11 mouse cellular contexts compared by ENCODE assay signal in genomic region chr2:128091431-128092369, GRCm38 (mm10). TPM values are rescaled to one million over a fixed set of nuclear protein-coding genes. Genes with fewer than 3 reads are reported as not detected.
A peak's percentile ranks its signal among the peaks of the same experiment; 100 is the strongest.
DNase-seq lines count a peak whose midpoint lies in the region; TF ChIP-seq lines count a peak whose summit lies in the region.
"Had no signal": no experiment of that assay in that cellular context is flagged by ENCODE, and none has a peak within 500 bp of the region (broad histone marks: within the 10 kb centered on the region; RNA-seq: fewer than 3 reads in every experiment).

No protein-coding gene starts in this region.

- DNase-seq in spleen, adult 2 months (ENCODE audit: low read depth in 1 of 2, low spot score in 2 of 2) = peak in 1 of 2 experiments; percentile 42
- no peak for DNase-seq in spleen, adult 12 weeks (ENCODE audit: low spot score)
- peak; percentile 43 for DNase-seq in embryonic facial prominence, embryonic 10.5 days (ENCODE audit: low spot score)
- DNase-seq in kidney, postnatal 14 days = peak; percentile 51
- peak; percentile 15 for DNase-seq in yolk sac, embryonic 10.5 days (ENCODE audit: low spot score)
- DNase-seq in cerebellum, adult 9-10 months = no peak
- DNase-seq in frontal cortex, postnatal 10 days (ENCODE audit: low spot score in 2 of 2) = no peak
- DNase-seq: gastrocnemius, postnatal 25 days; right cerebral cortex, postnatal 25 days had no signal

- H3K36me3 ChIP-seq in spleen, adult 2 months (ENCODE audit: control insufficient read depth, insufficient read depth, low read length) = no peaks in the 10 kb centered on the region
- no peaks in the 10 kb centered on the region for H3K36me3 ChIP-seq in embryonic facial prominence, embryonic 10.5 days (replicated peaks)
- H3K36me3 ChIP-seq: embryonic facial prominence, embryonic 13.5 days; limb, embryonic 15.5 days had no signal

- H3K4me1 ChIP-seq in spleen, adult 2 months (ENCODE audit: control insufficient read depth, insufficient read depth, insufficient read length) = peaks cover 37% of the 10 kb centered on the region
- peaks cover 21% of the 10 kb centered on the region for H3K4me1 ChIP-seq in embryonic facial prominence, embryonic 10.5 days
- H3K4me1 ChIP-seq: embryonic facial prominence, embryonic 13.5 days; limb, embryonic 15.5 days had no signal

- TF ChIP-seq CTCF in spleen, adult 2 months (IDR thresholded peaks at IDR 0.05; ENCODE audit: extremely low read depth, insufficient read depth, insufficient read length, insufficient replicate concordance) = no peak

- no peaks in the 10 kb centered on the region for H3K27me3 ChIP-seq in spleen, adult 2 months (ENCODE audit: control insufficient read depth, insufficient read depth, low read length)
- no peaks in the 10 kb centered on the region for H3K27me3 ChIP-seq in embryonic facial prominence, embryonic 10.5 days (replicated peaks; ENCODE audit: low read depth, poor library complexity, severe bottlenecking)
- H3K27me3 ChIP-seq: embryonic facial prominence, embryonic 13.5 days; limb, embryonic 15.5 days had no signal

- WGBS in spleen, adult 2 months = 44% methylated on average over 11 of the region's 11 CpGs
- WGBS in embryonic facial prominence, embryonic 10.5 days = 63% methylated on average over 11 of the region's 11 CpGs

- peak overlapping the region; percentile 49 for H3K27ac ChIP-seq in spleen, adult 2 months (ENCODE audit: insufficient read depth, low read length)
- H3K27ac ChIP-seq in embryonic facial prominence, embryonic 10.5 days (replicated peaks) = peak overlapping the region; percentile 60
- H3K27ac ChIP-seq: embryonic facial prominence, embryonic 13.5 days; limb, embryonic 15.5 days had no signal

- no peak for TF ChIP-seq POLR2A in spleen, adult 2 months (IDR thresholded peaks at IDR 0.05; ENCODE audit: low read depth, low read length)

- no peak overlapping the region for H3K4me3 ChIP-seq in spleen, adult 2 months (ENCODE audit: extremely low read depth, insufficient read depth, insufficient read length)
- no peak overlapping the region for H3K4me3 ChIP-seq in embryonic facial prominence, embryonic 10.5 days
- H3K4me3 ChIP-seq: embryonic facial prominence, embryonic 13.5 days; limb, embryonic 15.5 days had no signal

- H3K9me3 ChIP-seq in embryonic facial prominence, embryonic 10.5 days = no peaks in the 10 kb centered on the region
- H3K9me3 ChIP-seq: embryonic facial prominence, embryonic 13.5 days; limb, embryonic 15.5 days had no signal

RNA-seq across cellular contexts. Expression of gene Bcl2l11, which starts 34.1 kb away (rescaled TPM):
- 21.6 and 22.1 TPM in 2 replicates for polyA plus RNA-seq in spleen, adult 2 months (2012; rRNA removed)
- polyA plus RNA-seq in embryonic facial prominence, embryonic 10.5 days (2016; fragmentation: Nextera tagmentation; extraction: Ambion mirVana) = 32.5 and 35.7 TPM in 2 replicates

Comparison
In these comparisons a context has a peak if more than half of its experiments do, and no peak if none do; other contexts are left out.
1. DNase-seq: peak in embryonic facial prominence, embryonic 10.5 days (single experiment), kidney, postnatal 14 days (single experiment) and yolk sac, embryonic 10.5 days (single experiment); none in spleen, adult 12 weeks (single experiment), cerebellum, adult 9-10 months (single experiment) and frontal cortex, postnatal 10 days (0 of 2).